8 mouse cellular contexts compared by ENCODE assay signal in genomic region chr16:78473456-78473855, GRCm38 (mm10).
DNase-seq lines count a peak whose midpoint lies in the region; ATAC-seq lines count a peak whose summit lies in the region.
"Had no signal": no experiment of that assay in that cellular context is flagged by ENCODE, and none has a peak within 500 bp of the region (broad histone marks: within the 10 kb centered on the region; RNA-seq: fewer than 3 reads in every experiment).

No protein-coding gene starts in this region.

- H3K27ac ChIP-seq in lung, embryonic 16.5 days (ENCODE audit: low read length), result no peak overlapping the region
- H3K27ac ChIP-seq: hindbrain, embryonic 14.5 days had no signal

- DNase-seq in urinary bladder, adult 18-20 months (ENCODE audit: low spot score in 2 of 2), result peak; percentile 38 to 78
- no peak for DNase-seq in urinary bladder, postnatal 4 days (ENCODE audit: low spot score in 2 of 2)
- peak; percentile 70 for DNase-seq in gonadal fat pad, adult 2 months (ENCODE audit: low read depth)
- no peak for DNase-seq in cerebellum, postnatal 4 days (ENCODE audit: low spot score in 2 of 2)
- no peak for DNase-seq in frontal cortex, postnatal 14 days (ENCODE audit: low spot score in 2 of 2)
- no peak for DNase-seq in left cerebral cortex, adult 9 months (ENCODE audit: low spot score in 2 of 2)

- peak; percentile 74 for ATAC-seq in lung, embryonic 16.5 days (ENCODE audit: low read depth)

- H3K4me2 ChIP-seq in lung, embryonic 16.5 days (ENCODE audit: low read depth, low read length), result no peak overlapping the region
- H3K4me2 ChIP-seq: hindbrain, embryonic 14.5 days had no signal

- H3K4me1 ChIP-seq in lung, embryonic 16.5 days (replicated peaks; ENCODE audit: control insufficient read depth, insufficient read depth, low read length), result no peaks in the 10 kb centered on the region

- no peaks in the 10 kb centered on the region for H3K27me3 ChIP-seq in lung, embryonic 16.5 days (ENCODE audit: control insufficient read depth, insufficient read depth, low read depth, low read length)

- 60% methylated on average over 7 of the region's 7 CpGs for WGBS in lung, embryonic 16.5 days

- H3K36me3 ChIP-seq in lung, embryonic 16.5 days (ENCODE audit: control insufficient read depth, insufficient read depth, low read length), result no peaks in the 10 kb centered on the region

- H3K9me3 ChIP-seq in lung, embryonic 16.5 days (ENCODE audit: control insufficient read depth, low read length), result no peaks in the 10 kb centered on the region

- H3K9ac ChIP-seq in lung, embryonic 16.5 days (ENCODE audit: low read length), result no peak overlapping the region
- H3K9ac ChIP-seq: hindbrain, embryonic 14.5 days had no signal

- H3K4me3 ChIP-seq in lung, embryonic 16.5 days (ENCODE audit: low read length), result no peak overlapping the region

Comparison
In these comparisons a context has a peak if more than half of its experiments do, and no peak if none do; other contexts are left out.
1. DNase-seq: peak in urinary bladder, adult 18-20 months (2 of 2) and gonadal fat pad, adult 2 months (single experiment); none in urinary bladder, postnatal 4 days (0 of 2), cerebellum, postnatal 4 days (0 of 2), frontal cortex, postnatal 14 days (0 of 2) and left cerebral cortex, adult 9 months (0 of 2).